Comparison of ENCODE assay signal across 11 mouse cellular contexts in genomic region chr12:16820761-16821160, GRCm38 (mm10). TPM values are rescaled to one million over a fixed set of nuclear protein-coding genes. Genes with fewer than 3 reads are reported as not detected.
DNase-seq lines count a peak whose midpoint lies in the region; ATAC-seq and TF ChIP-seq lines count a peak whose summit lies in the region.
"Had no signal": no experiment of that assay in that cellular context is flagged by ENCODE, and none has a peak within 500 bp of the region (broad histone marks: within the 10 kb centered on the region; RNA-seq: fewer than 3 reads in every experiment).

No protein-coding gene starts in this region.

- H3K27me3 ChIP-seq in heart, adult 2 months (ENCODE audit: control insufficient read depth, insufficient read depth, low read length): no peaks in the 10 kb centered on the region
- H3K27me3 ChIP-seq in heart, embryonic 12.5 days (replicated peaks): no peaks in the 10 kb centered on the region
- no peaks in the 10 kb centered on the region for H3K27me3 ChIP-seq in midbrain, embryonic 10.5 days (ENCODE audit: low read depth, poor library complexity, severe bottlenecking)

- no peak for TF ChIP-seq POLR2A in heart, adult 2 months (IDR thresholded peaks at IDR 0.05; ENCODE audit: insufficient read depth, low read depth, low read length)
- no peak for TF ChIP-seq POLR2A in brain, embryonic 14.5 days (IDR thresholded peaks at IDR 0.05; ENCODE audit: borderline replicate concordance, extremely low read depth, insufficient read depth, insufficient read length, poor library complexity, severe bottlenecking)

- H3K36me3 ChIP-seq in heart, adult 2 months (ENCODE audit: control insufficient read depth, insufficient read depth, low read length): peaks cover 2% of the 10 kb centered on the region; the same call in 1 of the 2 replicates
- peaks cover 89% of the 10 kb centered on the region for H3K36me3 ChIP-seq in heart, embryonic 12.5 days
- H3K36me3 ChIP-seq in midbrain, embryonic 10.5 days: peaks cover 96% of the 10 kb centered on the region

- TF ChIP-seq EP300 in heart, adult 2 months (IDR thresholded peaks at IDR 0.05; ENCODE audit: insufficient read depth, low read depth, low read length): no peak

- H3K9ac ChIP-seq in heart, adult 2 months (ENCODE audit: low read depth, low read length): no peak overlapping the region
- no peak overlapping the region for H3K9ac ChIP-seq in heart, embryonic 12.5 days
- H3K9ac ChIP-seq: liver, embryonic 14.5 days had no signal

- H3K4me1 ChIP-seq in heart, adult 2 months (ENCODE audit: control insufficient read depth, insufficient read depth, low read length): no peaks in the 10 kb centered on the region; the same call in 1 of the 2 replicates
- no peaks in the 10 kb centered on the region for H3K4me1 ChIP-seq in heart, embryonic 12.5 days (replicated peaks)
- H3K4me1 ChIP-seq in midbrain, embryonic 10.5 days: peaks cover 44% of the 10 kb centered on the region

- peak in 1 of 2 experiments; percentile 61 for DNase-seq in heart, adult 2 months
- peak; percentile 56 for DNase-seq in brain, embryonic 14.5 days (ENCODE audit: low read depth)
- peak; percentile 25 to 37 for DNase-seq in cerebellum, postnatal 36 days
- peak; percentile 28 for DNase-seq in midbrain, embryonic 10.5 days (ENCODE audit: low spot score)
- no peak for DNase-seq in lung, adult 18-20 months
- DNase-seq: kidney, postnatal 10 days had no signal

- no peak for ATAC-seq in heart, embryonic 12.5 days (ENCODE audit: insufficient number of reproducible peaks, low FRiP score)
- ATAC-seq in granulocyte monocyte progenitor cell, adult 5-6 weeks (replicated peaks; ENCODE audit: poor library complexity, severe bottlenecking): no peak

- no peak overlapping the region for H3K4me3 ChIP-seq in heart, adult 2 months
- H3K4me3 ChIP-seq in heart, embryonic 12.5 days: no peak overlapping the region
- no peak overlapping the region for H3K4me3 ChIP-seq in midbrain, embryonic 10.5 days
- H3K4me3 ChIP-seq: erythroblast, embryonic 14.5 days had no signal

- TF ChIP-seq CTCF in heart, adult 2 months (IDR thresholded peaks at IDR 0.05): peak; percentile 20; the same call in 1 of the 2 replicates
- no peak for TF ChIP-seq CTCF in brain, embryonic 14.5 days (IDR thresholded peaks at IDR 0.05; ENCODE audit: borderline replicate concordance, extremely low read depth, insufficient read depth, insufficient read length)

- H3K9me3 ChIP-seq in heart, embryonic 12.5 days (replicated peaks): no peaks in the 10 kb centered on the region
- no peaks in the 10 kb centered on the region for H3K9me3 ChIP-seq in midbrain, embryonic 10.5 days (replicated peaks)

- no peak overlapping the region for H3K4me2 ChIP-seq in heart, embryonic 12.5 days

- intact Hi-C loops in heart, adult 2 months (cut with DNase I): loop anchor here (10.0 kb wide), 1 partner anchor 114 kb away; no protein-coding TSS in a partner anchor

- no peaks in the 10 kb centered on the region for H3K79me2 ChIP-seq in heart, adult 2 months (replicated peaks; ENCODE audit: control insufficient read depth, insufficient read depth, low read length)

- H3K27ac ChIP-seq in heart, adult 2 months: peak overlapping the region; percentile 56
- no peak overlapping the region for H3K27ac ChIP-seq in heart, embryonic 12.5 days (ENCODE audit: poor library complexity, severe bottlenecking)
- peak overlapping the region; percentile 53 for H3K27ac ChIP-seq in midbrain, embryonic 10.5 days (replicated peaks)
- H3K27ac ChIP-seq: liver, embryonic 14.5 days had no signal

- 41% methylated on average over 7 of the region's 7 CpGs for WGBS in heart, adult 2 months
- 76% methylated on average over 7 of the region's 7 CpGs for WGBS in heart, embryonic 12.5 days
- whole genome bisulfite sequencing in midbrain, embryonic 10.5 days: 70% methylated on average over 7 of the region's 7 CpGs

RNA-seq across cellular contexts. Expression of gene E2f6, which starts 10.0 kb away (rescaled TPM):
- total RNA-seq in heart, adult 2 months (2021): 10 to 100 TPM; 79.1 to 84.1 TPM
- 46.7 and 87.4 TPM in 2 replicates for polyA plus RNA-seq in heart, adult 2 months (2012; rRNA removed)
- 62.7 and 63.4 TPM in 2 replicates for polyA plus RNA-seq in heart, embryonic 12.5 days (2016; fragmentation: Nextera tagmentation; extraction: Ambion mirVana)
- polyA plus RNA-seq in brain, embryonic 14.5 days (2012; rRNA removed): 40.6 and 45.3 TPM in 2 replicates
- 72.8 and 73.0 TPM in 2 replicates for polyA plus RNA-seq in midbrain, embryonic 10.5 days (2016; fragmentation: Nextera tagmentation; extraction: Ambion mirVana)
- total RNA-seq in granulocyte monocyte progenitor cell, adult 5-6 weeks (2014; fragmentation: Nextera tagmentation): 41.0 and 41.9 TPM in 2 replicates
- 38.8 and 43.9 TPM in 2 replicates for total RNA-seq in granulocyte monocyte progenitor cell, adult 5-6 weeks (2017)

RNA-seq across cellular contexts. Expression of gene Greb1, which starts 20.1 kb away (rescaled TPM):
- under 1 TPM; 0.25 to 0.39 TPM for total RNA-seq in heart, adult 2 months (2021)
- polyA plus RNA-seq in heart, adult 2 months (2012; rRNA removed): 0.44 and 0.51 TPM in 2 replicates
- 1.7 and 3.7 TPM in 2 replicates for polyA plus RNA-seq in heart, embryonic 12.5 days (2016; fragmentation: Nextera tagmentation; extraction: Ambion mirVana)
- 2.5 and 4.8 TPM in 2 replicates for polyA plus RNA-seq in brain, embryonic 14.5 days (2012; rRNA removed)
- 24.0 and 31.0 TPM in 2 replicates for polyA plus RNA-seq in midbrain, embryonic 10.5 days (2016; fragmentation: Nextera tagmentation; extraction: Ambion mirVana)
- total RNA-seq in granulocyte monocyte progenitor cell, adult 5-6 weeks (2014; fragmentation: Nextera tagmentation): 0.49 TPM in 1 of 2 replicates, not detected in the other
- total RNA-seq in granulocyte monocyte progenitor cell, adult 5-6 weeks (2017): 0.13 and 0.26 TPM in 2 replicates
- total RNA-seq: megakaryocyte, adult 5-6 weeks had no signal
- polyA plus RNA-seq: erythroblast, embryonic 14.5 days had no signal

Comparison
In these comparisons a context has a peak if more than half of its experiments do, and no peak if none do; other contexts are left out.
1. DNase-seq: peak in brain, embryonic 14.5 days (single experiment), cerebellum, postnatal 36 days (2 of 2) and midbrain, embryonic 10.5 days (single experiment); none in lung, adult 18-20 months (0 of 2).